Mouse (Mus musculus) forebrain, embryonic 13.5 days (tissue): ENCODE data around the gene Pdcd2. TPM values are rescaled to one million over a fixed set of nuclear protein-coding genes. Genes with fewer than 3 reads are reported as not detected.

Source experiments
- ATAC-seq: fragments of 200-750 bp; cut with Nextera tagmentation; 2 replicates; pipeline ENCODE4 v1.8.0; 2017
- H3K27ac ChIP-seq: fragments of 300-500 bp; sonication (generic); 2 replicates; pipeline ENCODE4 v1.5.1; 2015; ENCODE audit warnings: inconsistent platforms, mild to moderate bottlenecking, moderate library complexity
- H3K27me3 ChIP-seq: fragments of 300-500 bp; sonication (generic); 2 replicates; pipeline ENCODE4 v1.6.1; 2015; ENCODE audit warnings: mild to moderate bottlenecking, inconsistent platforms
- H3K36me3 ChIP-seq: fragments of 300-500 bp; sonication (generic); 2 replicates; pipeline ENCODE4 v1.6.1; 2015; ENCODE audit warnings: mild to moderate bottlenecking, inconsistent platforms; ENCODE audit not compliant: poor library complexity, severe bottlenecking
- H3K4me1 ChIP-seq: fragments of 300-500 bp; sonication (generic); 2 replicates; pipeline ENCODE4 v1.6.1; 2015; ENCODE audit warnings: inconsistent platforms
- H3K4me2 ChIP-seq: fragments of 300-500 bp; sonication (generic); 2 replicates; pipeline ENCODE4 v1.6.1; 2015; ENCODE audit warnings: inconsistent platforms, mild to moderate bottlenecking, moderate library complexity
- H3K4me3 ChIP-seq: fragments of 300-500 bp; sonication (generic); 2 replicates; pipeline ENCODE4 v1.5.1; 2015; ENCODE audit warnings: mild to moderate bottlenecking, inconsistent platforms
- H3K9ac ChIP-seq: fragments of 300-500 bp; sonication (generic); 2 replicates; pipeline ENCODE4 v1.6.1; 2015; ENCODE audit warnings: mild to moderate bottlenecking, inconsistent platforms
- H3K9me3 ChIP-seq: fragments of 300-500 bp; sonication (generic); replicated peaks from 2 replicates; pipeline ENCODE4 v1.6.1; 2016; ENCODE audit warnings: inconsistent platforms
- WGBS: fragments of 180-500 bp; shearing (Covaris S2); methylation state at CpG from one replicate; pipeline ENCODE4 v1.1.7; 2015; 5-methylcytosine and 5-hydroxymethylcytosine counted together
- polyA plus RNA-seq: library from polyadenylated mRNA; unstranded; fragments of >200 nt; fragmentation: Nextera tagmentation; extraction: Ambion mirVana; gene quantifications from 2 replicates; pipeline ENCODE4 v1.2.1, GENCODE M21; 2015

Pdcd2 gene
- polyA plus RNA-seq, 1 experiment from 2014 or later = 59.0 TPM

- Histone ChIP-seq H3K36me3 (peaks cover 22% of the 10 kb centered on the region), H3K27ac (peak overlapping the region; percentile 94), H3K9ac (peak overlapping the region; percentile 84), H3K9me3 (no peaks in the 10 kb centered on the region), H3K4me1 (peaks cover 48% of the 10 kb centered on the region), H3K27me3 (no peaks in the 10 kb centered on the region), H3K4me2 (peak overlapping the region; percentile 91), H3K4me3 (peak overlapping the region; percentile 92)
- ATAC-seq = peak; percentile 95
- under 1% methylated on average over 50 of the region's 50 CpGs for WGBS
These were observed 29.0 kb downstream of the Pdcd2 start for GRCm38 (mm10) chr17:15497882-15498752.

- H3K36me3 ChIP-seq = peaks cover 62% of the 10 kb centered on the region
- 94% methylated on average over 7 of the region's 7 CpGs for WGBS
These were observed 36.6 kb downstream of the Pdcd2 start for GRCm38 (mm10) chr17:15490542-15490941.

GRCm38 (mm10) chr17:15472671-15473070, 54.4 kb downstream of the Pdcd2 start:
- Histone ChIP-seq H3K27ac (no peak overlapping the region), H3K4me2 (no peak overlapping the region), H3K4me1 (no peaks in the 10 kb centered on the region), H3K9ac (no peak overlapping the region), H3K36me3 (peaks cover 78% of the 10 kb centered on the region), H3K4me3 (no peak overlapping the region), H3K9me3 (no peaks in the 10 kb centered on the region), H3K27me3 (no peaks in the 10 kb centered on the region)
- no peak for ATAC-seq
- WGBS = 91% methylated on average over 4 of the region's 4 CpGs

More at GRCm38 (mm10) chr17:15490542-15490941, 36.6 kb downstream of the Pdcd2 start:
- no peak overlapping the region for H3K4me2 ChIP-seq
- H3K4me1 ChIP-seq = peaks cover 10% of the 10 kb centered on the region
- ATAC-seq = no peak
- H3K4me3 ChIP-seq = no peak overlapping the region
- H3K9me3 ChIP-seq = no peaks in the 10 kb centered on the region
- no peaks in the 10 kb centered on the region for H3K27me3 ChIP-seq
- no peak overlapping the region for H3K9ac ChIP-seq
- no peak overlapping the region for H3K27ac ChIP-seq

Other genes starting within 250 kb of the Pdcd2 start
- gene Dll1, start 150.4 kb downstream of the Pdcd2 start, polyA plus RNA-seq = 57.4 and 65.5 TPM in 2 replicates
- gene Fam120b, start 131.1 kb downstream of the Pdcd2 start, polyA plus RNA-seq = 37.1 and 42.2 TPM in 2 replicates
- gene Psmb1, start 27.6 kb downstream of the Pdcd2 start, polyA plus RNA-seq = 275 and 285 TPM in 2 replicates
- 65.7 and 74.9 TPM in 2 replicates for gene Tbp, start 27.4 kb downstream of the Pdcd2 start, polyA plus RNA-seq
- 2.3 and 3.5 TPM in 2 replicates for gene Prdm9, start 37.1 kb upstream of the Pdcd2 start, polyA plus RNA-seq
- 27.9 and 28.1 TPM in 2 replicates for gene Chd1, start 177.7 kb upstream of the Pdcd2 start, polyA plus RNA-seq